Mouse (Mus musculus): Measurements from ENCODE around the gene Cdh15.
A peak's percentile ranks its signal among the peaks of the same experiment; 100 is the strongest.

Gene Cdh15

GRCm38 (mm10) chr8:122844161-122844560 is 3.6 kb upstream of the Cdh15 start:
- DNase-seq (ENCODE audit: low spot score), result no peak

DNA sequence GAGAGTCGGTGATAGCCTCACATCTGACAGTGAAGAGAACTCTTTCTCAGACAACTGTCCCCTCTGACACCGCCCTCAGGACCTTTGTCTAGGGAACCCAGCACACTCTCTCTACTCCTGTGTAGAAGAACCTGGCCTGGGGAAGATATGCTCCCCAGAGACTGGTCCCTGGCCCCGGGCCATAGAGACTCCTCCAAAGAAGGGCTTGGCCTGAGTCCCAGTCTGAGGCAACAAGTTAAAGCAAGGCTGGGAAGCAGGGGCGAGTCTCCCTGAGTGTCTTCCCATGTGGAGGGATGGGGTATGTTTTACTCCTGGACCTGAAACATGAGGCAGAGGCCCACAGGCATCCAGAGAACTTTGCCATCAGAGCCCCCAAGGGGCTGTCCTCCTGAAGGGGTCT is 2.1 kb upstream of the Cdh15 start:
- DNase-seq (ENCODE audit: low spot score), result no peak

- DNase-seq (ENCODE audit: low spot score), result no peak
These were observed 1.6 kb downstream of the Cdh15 start for GRCm38 (mm10) chr8:122849152-122849910.

GRCm38 (mm10) chr8:122850641-122851240 is 3.0 kb downstream of the Cdh15 start:
- DNase-seq (ENCODE audit: low spot score), result no peak

GRCm38 (mm10) chr8:122851692-122852545 is 4.2 kb downstream of the Cdh15 start:
- DNase-seq (ENCODE audit: low spot score), result no peak

GRCm38 (mm10) chr8:122852546-122852905 is 4.8 kb downstream of the Cdh15 start:
- DNase-seq (ENCODE audit: low spot score), result no peak

GRCm38 (mm10) chr8:122853340-122853771 is 5.6 kb downstream of the Cdh15 start:
- DNase-seq (ENCODE audit: low spot score), result no peak

DNA sequence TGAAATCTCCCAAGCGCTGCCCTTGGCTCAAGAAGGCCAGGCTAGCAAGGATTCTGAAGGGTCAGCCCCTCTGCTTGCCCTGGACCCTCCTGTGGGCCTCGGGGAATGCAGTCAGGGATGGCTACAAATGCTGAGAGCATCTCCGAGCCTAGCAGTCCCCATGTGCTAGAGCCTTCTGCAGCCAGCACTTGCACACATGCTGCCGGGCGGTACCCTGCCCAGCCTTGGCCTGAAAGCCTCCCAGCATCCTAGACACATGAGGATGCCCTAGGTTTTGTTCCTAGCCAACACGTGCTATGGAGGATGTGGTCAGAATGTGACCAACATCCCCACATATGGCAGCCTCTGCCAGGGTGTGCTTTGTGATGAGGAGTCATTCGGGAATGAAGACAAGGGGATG is 6.6 kb downstream of the Cdh15 start:
- DNase-seq (ENCODE audit: low spot score), result no peak

GRCm38 (mm10) chr8:122855123-122855522 is 7.4 kb downstream of the Cdh15 start:
- no peak for DNase-seq (ENCODE audit: low spot score)

GRCm38 (mm10) chr8:122856288-122856687 is 8.5 kb downstream of the Cdh15 start:
- DNase-seq (ENCODE audit: low spot score), result no peak

GRCm38 (mm10) chr8:122859843-122860242 is 12.1 kb downstream of the Cdh15 start:
- DNase-seq (ENCODE audit: low spot score), result no peak

DNA sequence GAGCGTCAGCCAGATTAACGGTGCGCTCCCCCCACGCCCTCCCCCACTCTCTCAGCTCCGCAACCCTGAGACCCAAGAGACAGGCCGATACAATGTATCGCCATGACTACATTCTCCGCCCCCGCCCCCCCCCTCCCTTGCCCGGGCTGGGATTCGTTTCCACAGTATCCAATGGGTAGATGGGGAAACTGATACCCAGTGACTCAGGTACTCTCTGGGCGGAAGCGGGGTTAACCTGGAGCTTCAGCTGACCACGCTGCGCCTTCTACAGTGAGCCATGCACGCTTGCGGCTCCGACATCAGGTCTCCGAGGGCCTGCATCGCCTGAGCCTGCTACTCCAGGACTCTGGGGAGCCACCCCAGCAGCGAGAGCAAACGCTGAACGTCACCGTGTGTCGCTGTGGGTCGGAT is 17.0 kb downstream of the Cdh15 start:
- no peak for DNase-seq (ENCODE audit: low spot score)

- DNase-seq (ENCODE audit: low spot score), result no peak
These were observed 17.7 kb downstream of the Cdh15 start for GRCm38 (mm10) chr8:122865441-122865840.

GRCm38 (mm10) chr8:122866231-122866630 is 18.5 kb downstream of the Cdh15 start:
- DNase-seq (ENCODE audit: low spot score), result no peak

DNA sequence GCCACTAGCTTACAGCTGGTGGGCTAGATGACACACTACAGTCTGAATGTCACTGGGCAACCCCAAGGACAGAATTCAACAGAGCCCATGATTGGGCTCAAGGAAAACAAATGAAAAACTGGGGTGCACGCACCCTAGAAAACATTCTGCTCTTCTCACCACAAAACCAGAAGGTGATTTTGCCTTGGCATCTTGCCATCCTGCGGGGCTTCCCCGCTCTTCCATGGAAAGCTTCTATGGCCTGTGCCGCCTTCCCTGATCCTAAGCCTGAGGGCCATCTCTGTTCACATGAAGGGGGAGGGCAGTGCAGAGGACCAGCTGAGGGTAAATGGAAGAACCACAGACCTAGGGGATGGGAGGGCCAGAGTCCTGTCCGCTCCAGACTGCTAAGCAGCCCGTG is 20.2 kb downstream of the Cdh15 start:
- no peak for DNase-seq (ENCODE audit: low spot score)

- DNase-seq (ENCODE audit: low spot score), result peak; percentile 76
These were observed 22.7 kb downstream of the Cdh15 start for GRCm38 (mm10) chr8:122870377-122870863.

DNA sequence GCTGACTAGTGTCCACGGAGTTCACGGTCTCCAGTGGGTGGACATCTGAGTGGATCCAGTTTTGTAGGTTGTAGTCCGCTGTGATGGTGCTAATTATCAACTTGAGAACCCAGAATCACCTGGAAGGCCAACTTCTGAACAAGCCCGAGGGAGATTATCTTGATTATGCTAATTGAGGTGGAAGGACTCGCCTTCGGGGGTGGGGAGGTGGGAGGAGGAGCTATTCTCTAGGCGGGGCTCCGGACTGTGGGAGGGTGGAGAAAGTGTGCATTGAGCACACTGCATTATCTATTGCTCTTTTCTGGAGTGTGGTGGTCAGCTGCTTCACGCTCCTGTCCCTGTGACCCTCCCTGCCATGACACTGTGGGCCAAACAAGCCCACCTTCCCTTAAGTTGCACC is 23.9 kb downstream of the Cdh15 start:
- DNase-seq (ENCODE audit: low spot score), result no peak

GRCm38 (mm10) chr8:122873171-122873570 is 25.4 kb downstream of the Cdh15 start:
- DNase-seq (ENCODE audit: low spot score), result peak; percentile 31

DNA sequence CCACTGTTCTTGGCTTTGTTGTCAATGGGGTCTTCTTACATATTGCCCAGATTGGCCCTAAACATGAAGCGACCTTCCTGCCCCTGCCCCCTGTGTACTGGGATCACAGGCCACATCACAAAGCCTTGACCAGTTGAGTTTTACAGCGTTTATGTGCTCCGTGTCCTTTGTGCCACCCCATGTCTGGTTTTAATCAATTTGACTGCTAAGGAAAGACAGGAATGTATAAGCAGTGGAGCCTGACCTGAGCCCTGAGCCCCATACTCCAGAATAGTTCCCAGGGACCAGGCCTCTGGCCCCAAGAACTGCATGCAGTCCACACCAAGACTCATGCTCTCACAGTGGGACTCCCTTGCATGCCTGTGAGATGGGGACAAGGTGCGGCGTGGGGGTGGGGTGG is 27.4 kb downstream of the Cdh15 start:
- DNase-seq (ENCODE audit: low spot score), result no peak

DNA sequence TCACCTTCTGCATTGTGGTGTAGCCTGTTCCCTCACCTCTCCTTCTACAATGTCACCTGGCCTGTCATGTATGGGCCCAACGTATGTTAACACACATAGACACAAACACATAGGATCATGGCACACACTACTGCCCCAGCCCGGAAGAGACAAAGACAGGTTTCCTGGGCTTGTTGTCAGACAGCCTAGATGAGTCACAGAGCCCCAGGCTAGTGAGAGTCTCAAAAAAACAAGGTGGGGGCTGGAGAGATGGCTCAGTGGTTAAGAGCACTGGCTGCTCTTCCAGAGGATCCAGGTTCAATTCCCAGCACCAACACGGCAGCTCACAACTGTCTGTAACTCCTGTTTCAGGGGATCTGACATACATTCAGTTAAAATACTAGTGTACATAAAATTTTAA is 30.5 kb downstream of the Cdh15 start:
- no peak for DNase-seq (ENCODE audit: low spot score)

GRCm38 (mm10) chr8:122880302-122880701 is 32.5 kb downstream of the Cdh15 start:
- no peak for DNase-seq (ENCODE audit: low spot score)

- no peak for DNase-seq (ENCODE audit: low spot score)
These were observed 35.9 kb downstream of the Cdh15 start for GRCm38 (mm10) chr8:122883671-122884070.

GRCm38 (mm10) chr8:122891440-122891839 is 43.7 kb downstream of the Cdh15 start:
- no peak for DNase-seq (ENCODE audit: low spot score)
